Mouse (Mus musculus) CH12.LX (cell line): ENCODE data around the gene Rsbn1. TPM values are rescaled to one million over a fixed set of nuclear protein-coding genes. Genes with fewer than 3 reads are reported as not detected.

ENCODE experiments used
- DNase-seq: peaks from one replicate; pipeline ENCODE4 v3.0.0-alpha.2; 2013; ENCODE audit errors: extremely low read depth
- H3K27ac ChIP-seq: 2 replicates; pipeline ENCODE4 v1.5.1; 2012; ENCODE audit warnings: low read depth, mild to moderate bottlenecking, control low read depth, moderate library complexity; ENCODE audit not compliant: insufficient read depth
- H3K27me3 ChIP-seq: replicated peaks from 2 replicates; pipeline ENCODE3; 2012; ENCODE audit warnings: inconsistent platforms
- H3K36me3 ChIP-seq, 2 experiments: replicated peaks in 1 of 2; 2 replicates each; pipeline versions ENCODE3 to v1.6.1; 2012; ENCODE audit warnings: inconsistent platforms in 1 of 2, low read length in 1 of 2, mild to moderate bottlenecking in 1 of 2, mixed read lengths in 1 of 2, moderate library complexity in 1 of 2; ENCODE audit not compliant: control insufficient read depth in 1 of 2, insufficient read depth in 1 of 2
- H3K4me1 ChIP-seq, 2 experiments: 2 replicates each; pipeline ENCODE4 v1.6.1; 2012; ENCODE audit warnings: inconsistent platforms in 1 of 2, moderate library complexity in 1 of 2; ENCODE audit not compliant: insufficient read depth in 2 of 2, control insufficient read depth in 1 of 2
- H3K4me2 ChIP-seq: 2 replicates; pipeline ENCODE4 v1.6.1; 2012; ENCODE audit warnings: low read depth, mild to moderate bottlenecking, control low read depth; ENCODE audit not compliant: poor library complexity, insufficient read depth, severe bottlenecking
- H3K4me3 ChIP-seq, 3 experiments: fragments of 150-350 bp in 1 of 3; sonication (generic) in 1 of 3; replicated peaks in 1 of 3; 2 replicates each; pipeline versions ENCODE3 to v1.5.1; 2011 to 2012; ENCODE audit warnings: low read depth in 2 of 3, low read length in 2 of 3, mild to moderate bottlenecking in 2 of 3, moderate library complexity in 2 of 3, control low read depth in 1 of 3, improper control_type of control experiment in 1 of 3, inconsistent platforms in 1 of 3, mixed read lengths in 1 of 3; ENCODE audit not compliant: poor library complexity in 1 of 3
- H3K79me2 ChIP-seq: replicated peaks from 2 replicates; pipeline ENCODE4 v1.6.1; 2012; ENCODE audit warnings: mild to moderate bottlenecking, moderate library complexity; ENCODE audit not compliant: control insufficient read depth, poor library complexity, insufficient read depth, severe bottlenecking; ENCODE audit errors: extremely low read depth
- H3K9ac ChIP-seq: 2 replicates; pipeline ENCODE4 v1.6.1; 2012; ENCODE audit warnings: low read depth, mild to moderate bottlenecking, control low read depth, moderate library complexity; ENCODE audit not compliant: insufficient read depth
- H3K9me3 ChIP-seq: replicated peaks from 2 replicates; pipeline ENCODE3; 2012; ENCODE audit warnings: low read length, inconsistent platforms, mixed read lengths
- BHLHE40 ChIP-seq: IDR thresholded peaks from 2 replicates; pipeline ENCODE4 v1.6.1; 2011; ENCODE audit warnings: mild to moderate bottlenecking, low read depth, low read length, improper control_type of control experiment
- CHD1 ChIP-seq: IDR thresholded peaks from 2 replicates; pipeline ENCODE4 v1.6.1; 2012; ENCODE audit warnings: low read depth, low read length, improper control_type of control experiment, inconsistent platforms
- EP300 ChIP-seq: IDR thresholded peaks from 2 replicates; pipeline ENCODE4 v1.6.1; 2011; ENCODE audit warnings: low read length, improper control_type of control experiment
- ETS1 ChIP-seq: conservative IDR thresholded peaks from 2 replicates; pipeline ENCODE4 v1.6.1; 2012; ENCODE audit warnings: low read depth, mild to moderate bottlenecking, inconsistent platforms, low read length, improper control_type of control experiment, moderate library complexity
- IRF4 ChIP-seq: IDR thresholded peaks from 2 replicates; pipeline ENCODE4 v1.6.1; 2014; ENCODE audit warnings: low read depth, mild to moderate bottlenecking, inconsistent platforms, low read length, improper control_type of control experiment
- JUN ChIP-seq: IDR thresholded peaks from 2 replicates; pipeline ENCODE4 v1.6.1; 2011; ENCODE audit warnings: low read depth, mild to moderate bottlenecking, low read length, improper control_type of control experiment, moderate library complexity; ENCODE audit not compliant: insufficient read depth
- JUND ChIP-seq: conservative IDR thresholded peaks from 2 replicates; pipeline ENCODE4 v1.6.1; 2011; ENCODE audit warnings: low read depth, low read length, improper control_type of control experiment
- MEF2A ChIP-seq: IDR thresholded peaks from 2 replicates; pipeline ENCODE4 v1.6.1; 2014; ENCODE audit warnings: low read depth, mild to moderate bottlenecking, inconsistent platforms, low read length, improper control_type of control experiment, borderline replicate concordance
- MXI1 ChIP-seq: IDR thresholded peaks from 2 replicates; pipeline ENCODE4 v1.6.1; 2011; ENCODE audit warnings: mild to moderate bottlenecking, low read depth, low read length, improper control_type of control experiment
- MYC ChIP-seq: IDR thresholded peaks from 2 replicates; pipeline ENCODE4 v1.6.1; 2011; ENCODE audit warnings: low read depth, mild to moderate bottlenecking, improper control_type of control experiment, low read length
- NRF1 ChIP-seq: IDR thresholded peaks from 2 replicates; pipeline ENCODE4 v1.6.1; 2014; ENCODE audit warnings: low read depth, mild to moderate bottlenecking, inconsistent platforms, low read length, improper control_type of control experiment, moderate library complexity
- PAX5 ChIP-seq: IDR thresholded peaks from 2 replicates; pipeline ENCODE4 v1.6.1; 2012; ENCODE audit warnings: low read length, inconsistent platforms, mixed read lengths
- POLR2A ChIP-seq: IDR thresholded peaks from 2 replicates; pipeline ENCODE4 v1.6.1; 2011; ENCODE audit warnings: low read depth, mild to moderate bottlenecking, improper control_type of control experiment, low read length
- POLR2AphosphoS2 ChIP-seq: IDR thresholded peaks from 2 replicates; pipeline ENCODE4 v1.6.1; 2011; ENCODE audit warnings: low read depth, low read length, improper control_type of control experiment
- RCOR1 ChIP-seq: conservative IDR thresholded peaks from 2 replicates; pipeline ENCODE4 v1.6.1; 2012; ENCODE audit warnings: low read depth, mild to moderate bottlenecking, inconsistent platforms, low read length, improper control_type of control experiment
- TBP ChIP-seq: conservative IDR thresholded peaks from 2 replicates; pipeline ENCODE4 v1.6.1; 2011; ENCODE audit warnings: low read depth, low read length, improper control_type of control experiment
- TCF12 ChIP-seq: IDR thresholded peaks from 2 replicates; pipeline ENCODE4 v1.6.1; 2014; ENCODE audit warnings: low read depth, mild to moderate bottlenecking, inconsistent platforms, low read length, improper control_type of control experiment
- USF1 ChIP-seq: IDR thresholded peaks from 2 replicates; pipeline ENCODE4 v1.6.1; 2014; ENCODE audit warnings: low read depth, mild to moderate bottlenecking, inconsistent platforms, low read length, improper control_type of control experiment
- ZNF384 ChIP-seq: IDR thresholded peaks from 2 replicates; pipeline ENCODE4 v1.6.1; 2012; ENCODE audit warnings: low read depth, low read length, improper control_type of control experiment, inconsistent platforms
- dilution Hi-C: fragments of 300-500 bp; cut with MboI; formaldehyde crosslinking; loops from 2 replicates; pipeline ENCODE4 v1.14.3; 2020; ENCODE audit warnings: low sequenced_read_pairs; ENCODE audit not compliant: extremely low pct_unique_long_range_greater_than_20kb, extremely low pct_ligation_motif_present
- in situ Hi-C: fragments of 300-500 bp; cut with MboI; formaldehyde crosslinking; loops from 3 replicates; pipeline ENCODE4 v1.14.3; 2019; ENCODE audit warnings: low sequenced_read_pairs, low pct_ligation_motif_present, low pct_unique_long_range_greater_than_20kb, mixed read lengths
- polyA plus RNA-seq: library from polyadenylated mRNA; unstranded; fragments of >175 nt; gene quantifications from 2 replicates; pipeline ENCODE4 v1.2.1, GENCODE M21; 2012; ENCODE audit warnings: low read depth; ENCODE audit not compliant: insufficient read length
- total RNA-seq, 2 experiments: library from RNA; depleted of rRNA; stranded (reverse); fragments of 300-350 nt in 1 of 2; fragments of >200 nt in 1 of 2; gene quantifications; 2 replicates each; pipeline ENCODE4 v1.2.3; 2012 to 2014

The Rsbn1 gene
- total and polyA plus RNA-seq, 3 experiments, result 13.0 to 19.6 (median 13.8) TPM

DNA sequence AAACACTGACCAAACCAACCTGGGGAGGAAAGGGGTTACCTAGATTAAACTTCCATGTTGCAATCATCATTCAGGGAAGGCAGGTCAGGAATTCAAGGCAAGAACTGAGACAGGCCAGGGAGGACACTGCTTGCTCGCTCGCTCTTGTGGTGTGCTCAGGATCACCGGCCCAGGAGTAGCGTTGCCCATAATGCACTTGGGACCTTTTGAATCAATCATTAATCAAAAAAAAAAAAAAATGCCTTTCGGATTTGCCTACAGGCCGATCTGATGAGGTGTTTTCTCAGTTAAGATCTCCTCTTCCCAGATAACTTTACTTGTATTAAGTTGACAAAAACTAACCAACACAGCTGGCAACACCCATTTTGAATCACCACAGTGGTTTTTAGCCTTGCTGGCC, 49.7 kb upstream of the Rsbn1 start:
- H3K4me2 ChIP-seq, result peak overlapping the region; percentile 52
- H3K27me3 ChIP-seq, result no peaks in the 10 kb centered on the region
- DNase-seq, result no peak
- peak overlapping the region; percentile 25 to 26 (median 26) for H3K4me3 ChIP-seq
- dilution Hi-C loops (no loop called here), in situ Hi-C loops (no loop called here)
- peak; percentile 77 for TF ChIP-seq ZNF384
- no peak for TF ChIP-seq BHLHE40
- no peaks in the 10 kb centered on the region for H3K9me3 ChIP-seq
- H3K9ac ChIP-seq, result peak overlapping the region; percentile 81
- H3K36me3 ChIP-seq, result peaks cover 10 to 24% of the 10 kb centered on the region in 2 experiments
- peaks cover 13 to 48% of the 10 kb centered on the region in 2 experiments for H3K4me1 ChIP-seq
- H3K27ac ChIP-seq, result peak overlapping the region; percentile 67
- H3K79me2 ChIP-seq, result peaks cover 77% of the 10 kb centered on the region

DNA sequence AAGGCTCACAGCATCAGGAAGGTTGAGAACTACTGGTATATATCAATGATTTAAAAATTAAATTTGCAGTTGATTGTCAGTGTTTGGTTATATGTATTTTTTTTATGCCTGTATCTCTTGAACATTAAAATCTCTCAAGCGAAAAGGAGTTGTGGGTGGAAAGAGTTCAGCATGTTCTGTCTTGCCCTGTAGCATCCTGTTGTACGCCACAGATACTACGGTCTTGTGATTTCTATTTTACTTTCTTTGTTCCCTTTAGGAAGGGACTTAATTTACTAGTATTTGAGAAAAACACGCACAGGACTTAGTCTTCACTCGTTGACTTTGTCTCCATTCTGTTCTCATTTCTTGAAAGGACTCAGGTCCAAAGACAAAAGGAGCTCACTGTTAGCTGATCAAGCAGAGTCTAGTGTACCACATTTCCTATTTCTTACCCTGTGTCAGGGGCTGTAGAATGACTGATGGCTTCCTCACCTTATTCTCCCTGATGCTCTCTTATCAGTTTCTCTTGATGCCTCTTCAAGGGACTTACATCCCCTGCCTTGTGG, 46.4 kb upstream of the Rsbn1 start:
- H3K9me3 ChIP-seq, result peaks cover 4% of the 10 kb centered on the region
- H3K79me2 ChIP-seq, result peaks cover 79% of the 10 kb centered on the region
- H3K27ac ChIP-seq, result peak overlapping the region; percentile 95
- TF ChIP-seq PAX5 (no peak), NRF1 (no peak), RCOR1 (peak; percentile 39; the same call in 1 of the 2 replicates), JUN (0 out of 2 replicates have a peak, but pooled peaks have one; percentile 29), ZNF384 (peak; percentile 64), POLR2AphosphoS2 (no peak), USF1 (no peak), IRF4 (peak; percentile 82), ETS1 (peak; percentile 59; the same call in 1 of the 2 replicates), TBP (peak; percentile 69; the same call in 1 of the 2 replicates), BHLHE40 (peak; percentile 87), POLR2A (no peak; the same call in 1 of the 2 replicates), TCF12 (peak; percentile 58; the same call in 1 of the 2 replicates), EP300 (peak; percentile 92), CHD1 (peak; percentile 99), MXI1 (no peak), JUND (peak; percentile 69; the same call in 1 of the 2 replicates), MYC (peak; percentile 74), MEF2A (peak; percentile 77; the same call in 1 of the 2 replicates)
- TF ChIP-seq, all 38 proteins: peak for 13
- peak overlapping the region in 2 of 3 experiments; percentile 13 to 38 for H3K4me3 ChIP-seq
- peaks cover 23 to 79% of the 10 kb centered on the region in 2 experiments for H3K4me1 ChIP-seq
- H3K27me3 ChIP-seq, result no peaks in the 10 kb centered on the region
- DNase-seq, result peak; percentile 73
- peaks cover 25 to 49% of the 10 kb centered on the region in 2 experiments for H3K36me3 ChIP-seq
- peak overlapping the region; percentile 71 for H3K9ac ChIP-seq
- dilution Hi-C loops (no loop called here), in situ Hi-C loops (no loop called here)
- peak overlapping the region; percentile 26 for H3K4me2 ChIP-seq
